Mouse (Mus musculus) ZHBTc4 (cell line): Measurements from ENCODE around the gene Gpm6b.
A peak's percentile ranks its signal among the peaks of the same experiment; 100 is the strongest.

Experiments used
- DNase-seq: peaks from one replicate; pipeline ENCODE4 v3.0.0-alpha.2; 2011; ENCODE audit warnings: low read depth, low spot score

The Gpm6b gene

DNA sequence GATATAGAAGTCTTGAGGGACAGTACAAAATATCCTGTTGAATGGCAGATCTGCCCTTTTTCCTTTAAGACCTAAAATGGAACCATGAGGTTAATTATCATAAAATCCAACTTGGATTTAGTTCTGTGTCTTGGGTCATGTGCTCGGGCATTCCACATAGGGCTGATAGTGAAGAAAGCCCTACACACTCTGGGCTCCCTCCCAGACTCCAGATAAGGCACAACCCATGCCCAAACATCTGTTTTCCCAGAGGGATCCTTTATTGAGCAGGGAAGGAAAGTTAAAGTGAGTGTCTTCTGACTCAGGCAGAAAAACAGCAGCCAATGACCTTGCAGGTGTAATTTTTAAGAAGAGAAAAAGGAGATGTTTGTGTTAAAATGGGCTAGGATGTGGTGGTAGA is 116.2 kb downstream of the Gpm6b start:
- DNase-seq = no peak

DNA sequence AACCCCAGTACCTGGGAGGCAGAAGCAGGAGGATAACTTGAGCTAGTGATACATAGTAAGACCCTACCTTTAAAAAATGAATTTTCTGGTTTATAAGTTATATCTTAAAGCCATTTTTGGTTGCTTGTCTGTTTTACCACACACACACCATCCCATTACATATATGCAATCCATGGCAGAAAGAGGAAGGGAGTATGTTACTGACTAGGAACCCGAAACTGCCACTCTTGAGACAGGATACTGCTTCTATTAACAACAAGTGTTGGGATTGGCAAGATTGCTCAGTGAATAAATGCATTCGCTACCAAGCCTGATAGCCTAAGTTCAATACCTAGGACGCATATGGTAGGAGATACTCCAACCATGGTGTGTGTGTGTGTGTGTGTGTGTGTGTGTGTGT is 117.6 kb downstream of the Gpm6b start:
- no peak for DNase-seq

DNA sequence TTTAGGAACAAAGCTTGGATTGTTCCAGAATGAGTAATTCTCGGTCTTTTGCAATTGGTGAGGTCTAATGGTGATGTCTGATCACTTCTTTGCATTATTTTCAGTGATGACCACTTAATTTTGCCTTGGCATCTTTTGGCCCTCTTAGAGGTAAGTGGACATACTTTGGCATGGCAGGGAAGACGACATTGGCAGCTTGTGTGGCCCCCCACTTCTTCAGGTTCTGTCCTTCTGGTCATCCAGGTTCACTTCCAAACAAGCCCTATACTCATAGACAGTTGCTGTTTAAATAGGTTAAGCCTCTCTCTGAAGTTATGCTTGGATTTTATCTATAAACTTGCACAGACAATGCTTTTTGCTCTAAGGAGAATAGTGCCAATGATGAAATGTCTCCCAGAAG is 120.2 kb downstream of the Gpm6b start:
- no peak for DNase-seq

DNA sequence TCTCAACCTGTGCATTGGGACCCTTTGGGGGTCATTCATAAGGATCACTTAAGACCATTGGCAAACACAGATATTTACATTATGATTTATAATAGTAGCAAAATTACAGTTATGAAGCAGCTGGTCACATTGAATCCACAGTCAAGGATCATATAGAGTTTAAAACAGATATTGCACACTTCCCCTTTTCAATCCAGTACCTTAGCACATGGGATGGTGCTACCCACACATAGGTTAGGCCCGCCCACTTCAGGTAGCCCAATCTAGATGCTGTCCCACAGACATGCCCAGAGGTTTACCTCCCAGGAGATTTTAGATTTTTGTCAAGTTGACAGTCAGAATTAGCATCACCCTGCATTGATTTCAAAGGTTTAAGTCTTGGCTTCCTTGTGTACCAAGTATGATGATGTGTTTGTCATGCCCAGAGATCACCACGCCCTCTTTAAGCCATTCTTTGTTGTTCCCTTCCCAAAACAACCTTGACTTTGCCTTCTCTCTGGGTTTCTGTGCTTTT is 121.3 kb downstream of the Gpm6b start:
- DNase-seq = no peak

DNA sequence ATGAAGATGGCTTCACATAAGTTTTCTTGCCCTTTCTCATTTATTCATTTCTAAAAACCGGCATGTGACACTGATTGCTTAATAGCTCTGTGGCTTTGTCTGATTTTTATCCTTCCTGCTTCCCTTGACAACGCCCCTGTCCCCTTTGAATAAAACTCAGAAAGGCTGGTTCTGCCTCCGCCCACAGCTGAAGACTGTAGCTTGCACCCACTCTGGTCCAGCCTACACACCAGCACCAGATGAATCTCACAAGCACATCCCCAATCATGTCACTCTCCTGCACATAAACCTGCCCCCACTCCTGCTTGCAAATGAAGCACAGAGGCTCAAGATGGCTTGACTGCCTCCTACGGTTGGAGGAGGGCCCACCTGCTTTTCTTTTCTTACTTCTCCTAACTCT is 121.7 kb downstream of the Gpm6b start:
- DNase-seq = peak; percentile 4

DNA sequence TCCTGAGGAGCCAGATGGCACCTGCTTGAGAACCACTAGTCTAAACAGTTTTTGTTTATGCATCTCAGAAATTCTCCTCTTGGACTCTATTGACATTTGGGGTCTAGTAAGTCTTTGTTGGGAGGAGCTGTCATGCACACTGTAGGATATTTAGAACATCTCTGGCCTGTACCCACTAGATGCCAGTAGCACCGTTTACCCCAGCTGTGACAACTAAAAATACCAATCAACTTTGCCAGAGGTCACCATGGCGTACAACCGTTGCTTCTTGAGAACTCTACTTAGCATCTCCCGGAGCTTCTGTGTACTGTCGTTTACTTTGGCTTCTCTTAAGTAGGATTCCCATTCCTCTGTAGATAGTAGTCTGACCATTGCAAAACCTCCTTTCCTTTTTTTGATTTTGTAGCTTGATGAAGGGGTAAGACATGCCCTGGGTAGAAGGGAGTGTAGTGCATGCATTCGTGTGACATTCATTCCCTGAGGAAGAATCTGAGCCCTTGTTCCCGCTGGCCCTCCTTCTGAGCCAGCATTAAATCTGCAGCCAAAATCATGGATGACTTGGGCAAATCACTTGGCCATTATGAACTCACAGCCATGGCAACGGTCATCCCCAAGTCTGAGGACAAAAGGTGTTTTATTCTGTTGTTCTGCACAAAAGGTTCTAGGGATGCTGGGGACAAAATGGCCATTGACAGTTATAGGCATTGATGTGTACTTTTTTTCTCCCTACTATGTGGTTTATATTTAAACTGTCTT is 126.9 kb downstream of the Gpm6b start:
- no peak for DNase-seq

DNA sequence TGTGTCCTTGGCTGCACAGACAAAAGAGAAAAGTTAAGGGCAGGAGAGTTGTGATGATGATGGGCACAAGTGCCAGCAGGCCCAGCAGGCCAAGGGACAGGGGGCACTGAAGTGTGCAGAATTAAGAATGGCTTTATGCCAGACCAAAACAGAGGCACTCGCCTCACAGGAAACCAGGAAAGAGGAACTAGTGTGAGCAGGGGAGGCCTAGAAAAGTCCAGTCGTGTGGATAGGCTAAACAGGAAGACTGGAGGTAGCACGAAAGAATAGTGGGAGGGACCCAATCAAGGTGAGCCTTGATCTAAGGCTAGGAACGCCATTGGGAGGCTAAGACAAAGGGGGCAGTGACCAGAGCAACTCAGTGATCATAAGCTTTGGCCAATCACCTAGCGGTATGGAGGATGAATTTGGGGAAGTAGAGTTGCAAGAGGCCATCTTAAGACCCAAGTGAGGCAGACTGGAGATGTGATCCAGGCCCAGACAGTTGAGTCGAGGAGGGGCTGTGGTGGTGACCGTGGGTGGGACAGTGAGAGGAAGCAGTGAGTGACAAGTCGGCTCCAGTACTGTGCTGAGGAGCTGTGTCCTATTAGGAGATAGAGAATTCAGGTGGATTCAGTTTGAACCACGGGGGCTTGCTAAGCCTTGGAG is 138.1 kb downstream of the Gpm6b start:
- no peak for DNase-seq

DNA sequence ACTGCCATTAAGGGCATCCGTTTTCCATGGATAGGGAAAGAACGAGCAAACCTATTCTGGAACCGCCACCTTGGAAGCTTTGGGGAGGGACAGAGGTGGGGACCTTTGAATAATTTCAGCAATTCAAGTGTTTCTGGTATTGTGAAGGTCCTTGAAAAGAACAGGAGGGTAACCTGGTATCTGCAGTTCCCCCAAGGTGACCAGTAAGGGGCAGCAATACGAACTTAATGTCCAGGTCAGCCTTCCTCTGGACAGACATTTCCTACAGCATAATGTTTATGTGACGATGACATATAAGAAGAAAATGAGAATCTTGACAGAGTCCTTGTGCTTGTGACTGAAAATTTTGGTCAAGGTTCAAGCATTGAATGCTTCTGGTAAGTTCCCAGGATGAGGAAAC is 139.9 kb downstream of the Gpm6b start:
- DNase-seq = no peak

DNA sequence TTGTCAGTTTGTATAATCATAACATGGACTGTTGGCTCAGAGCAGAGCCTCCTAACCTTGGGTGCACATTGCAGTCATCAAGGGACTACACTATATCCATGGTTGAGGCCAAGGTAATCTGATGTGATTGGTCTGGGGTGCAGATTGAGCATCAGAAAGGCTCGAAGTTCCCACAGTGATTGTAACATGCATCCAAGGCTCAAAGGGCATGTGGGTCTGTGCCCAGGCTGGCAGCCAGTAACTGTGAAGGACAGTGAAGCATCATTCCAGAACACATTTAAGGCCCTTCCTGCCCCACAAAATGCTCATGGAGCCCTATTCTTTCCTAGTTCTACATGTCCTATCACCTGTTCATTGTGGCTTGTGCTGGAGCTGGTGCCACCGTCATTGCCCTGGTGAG is 144.9 kb downstream of the Gpm6b start:
- DNase-seq = no peak

DNA sequence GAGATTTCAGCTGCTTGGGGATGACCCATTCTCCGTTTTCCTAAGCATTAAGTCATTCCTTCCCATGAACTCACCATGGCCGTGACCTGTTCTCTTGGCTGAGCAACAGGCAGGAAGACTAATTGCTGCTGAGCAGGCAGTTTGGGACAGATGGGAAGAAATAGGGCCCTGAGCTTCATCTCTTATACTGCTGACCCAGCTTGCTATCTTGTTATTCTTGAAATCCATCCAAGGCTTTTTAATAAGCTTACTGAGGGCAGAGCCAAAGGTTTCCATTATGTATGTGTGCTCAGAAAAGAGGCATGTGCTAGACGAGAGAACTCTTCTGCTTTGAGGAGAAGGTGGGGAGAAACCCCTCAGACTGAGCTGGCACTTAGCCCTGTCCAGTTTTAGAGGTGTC is 146.2 kb downstream of the Gpm6b start:
- DNase-seq = no peak

DNA sequence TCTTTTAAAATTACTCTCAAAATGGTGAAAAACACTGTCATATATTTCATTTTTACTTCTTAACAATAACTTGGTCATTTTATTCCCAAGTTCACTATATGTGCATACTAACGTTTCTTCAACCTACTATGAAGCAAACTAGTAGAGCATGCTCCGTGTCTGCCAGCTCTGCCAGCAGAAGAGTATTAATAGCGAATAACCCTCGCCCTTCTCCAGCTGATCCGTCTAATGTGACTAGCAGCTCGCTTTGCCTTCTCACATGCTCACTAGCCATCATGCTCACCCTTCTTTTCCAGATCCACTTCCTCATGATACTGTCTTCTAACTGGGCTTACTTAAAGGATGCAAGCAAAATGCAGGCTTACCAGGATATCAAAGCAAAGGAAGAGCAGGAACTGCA is 147.9 kb downstream of the Gpm6b start:
- no peak for DNase-seq

DNA sequence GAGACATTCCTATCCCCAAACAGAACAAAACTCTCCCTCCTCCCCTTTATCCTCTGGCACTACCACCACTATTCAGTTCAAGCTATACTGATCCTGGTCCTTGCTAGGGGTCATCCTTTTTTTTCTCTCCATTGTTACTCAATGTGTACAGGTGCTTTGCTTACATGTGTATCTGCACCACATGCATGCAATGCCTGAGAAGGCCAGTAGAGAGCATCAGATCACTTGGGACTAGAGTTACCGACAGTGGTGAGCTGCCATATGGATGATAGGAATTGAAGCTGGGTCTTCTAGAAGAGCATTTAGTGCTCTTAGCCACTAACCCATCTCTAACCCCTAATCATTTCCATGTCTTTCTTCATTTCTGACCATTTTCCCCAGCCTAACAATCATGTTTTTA is 155.0 kb downstream of the Gpm6b start:
- DNase-seq = peak; percentile 50

DNA sequence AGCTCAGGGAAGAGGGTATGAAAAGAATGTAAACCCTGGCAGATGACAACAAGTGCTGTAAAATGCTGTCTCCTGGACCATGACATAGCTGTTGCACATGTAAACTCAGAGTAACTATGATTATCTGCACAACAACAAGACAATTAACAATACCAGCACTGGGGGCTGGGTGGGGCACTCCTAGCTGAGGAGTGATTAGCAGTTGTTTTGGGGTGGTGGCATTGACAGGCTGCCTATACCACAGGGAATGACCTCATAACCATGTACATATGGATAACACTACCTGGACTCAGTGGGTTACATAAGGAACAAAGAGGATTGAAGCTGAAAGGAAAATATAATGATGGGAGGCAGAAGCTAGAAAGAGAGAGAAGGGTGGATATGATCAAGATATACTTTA is 169.2 kb downstream of the Gpm6b start:
- DNase-seq = no peak

DNA sequence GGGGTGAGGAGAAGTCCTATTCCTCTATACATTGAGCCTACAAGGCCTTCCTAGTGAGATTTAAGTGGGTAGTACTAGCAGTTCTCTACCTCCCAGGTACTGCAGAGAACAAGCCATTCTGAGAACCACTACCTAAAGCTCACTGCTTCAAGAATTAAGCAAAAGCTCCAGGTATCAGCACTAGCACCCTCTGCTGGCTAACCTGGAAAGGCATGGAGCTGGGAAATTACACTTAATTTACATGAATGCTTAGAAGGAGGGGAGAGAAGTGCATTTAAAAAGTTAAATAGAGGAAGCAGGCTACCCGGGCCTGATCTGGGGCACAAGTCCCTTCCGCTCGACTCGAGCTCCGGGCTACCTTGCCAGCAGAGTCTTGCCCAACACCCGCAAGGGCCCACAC is 177.5 kb downstream of the Gpm6b start:
- DNase-seq = peak; percentile 71

DNA sequence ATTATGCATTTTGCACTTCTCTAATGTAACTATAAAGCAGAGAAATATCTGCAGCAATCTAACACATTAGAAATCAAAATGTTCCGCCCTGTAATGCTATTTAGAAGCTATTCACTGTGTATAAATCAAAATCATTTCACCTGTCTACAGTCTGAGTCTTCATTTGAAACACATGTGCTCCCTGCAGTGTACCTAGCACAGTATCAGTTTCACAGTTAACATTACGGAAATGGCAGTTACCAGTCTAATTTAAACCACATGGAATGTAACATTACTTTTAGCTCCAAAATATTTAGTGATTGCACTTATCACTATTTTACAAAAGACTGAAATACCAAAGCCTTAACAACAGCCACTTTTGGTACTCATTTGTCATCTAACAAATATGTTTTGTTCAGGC is 196.1 kb downstream of the Gpm6b start:
- no peak for DNase-seq
